Comparison of ENCODE assay signal across 10 mouse cellular contexts in the genomic region with DNA sequence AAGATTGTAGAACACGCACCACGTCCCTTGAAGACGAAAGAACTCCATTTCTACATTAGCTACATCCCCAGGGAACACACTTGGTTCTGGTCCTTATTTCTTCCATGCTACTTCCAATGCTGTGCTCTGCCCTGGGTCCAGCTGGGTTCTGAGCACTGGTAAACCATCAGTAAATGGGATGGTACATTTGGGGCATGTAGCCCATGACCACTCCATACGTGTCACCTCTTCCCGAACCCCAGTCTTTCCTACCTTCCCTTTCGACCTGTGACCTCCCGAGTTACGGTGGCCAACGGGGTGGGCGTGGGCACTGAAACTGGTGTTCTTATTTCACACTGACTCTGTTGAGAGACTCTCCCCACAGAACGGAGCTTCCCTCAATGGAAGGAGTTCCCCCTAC. TPM values are rescaled to one million over a fixed set of nuclear protein-coding genes. Genes with fewer than 3 reads are reported as not detected.
A peak's percentile ranks its signal among the peaks of the same experiment; 100 is the strongest.
DNase-seq lines count a peak whose midpoint lies in the region; ATAC-seq and TF ChIP-seq lines count a peak whose summit lies in the region.
"Had no signal": no experiment of that assay in that cellular context is flagged by ENCODE, and none has a peak within 500 bp of the region (broad histone marks: within the 10 kb centered on the region; RNA-seq: fewer than 3 reads in every experiment).

No protein-coding gene starts in this region.

- no peak overlapping the region for H3K4me3 ChIP-seq in hindbrain, postnatal 0 days (ENCODE audit: low read length)
- H3K4me3 ChIP-seq in hindbrain, embryonic 16.5 days (ENCODE audit: low read length), result no peak overlapping the region
- no peak overlapping the region for H3K4me3 ChIP-seq in neural tube, embryonic 15.5 days (replicated peaks)
- H3K4me3 ChIP-seq in intestine, postnatal 0 days (ENCODE audit: low read depth, low read length), result no peak overlapping the region
- H3K4me3 ChIP-seq in stomach, postnatal 0 days (ENCODE audit: low read depth, low read length), result no peak overlapping the region
- H3K4me3 ChIP-seq: forebrain, embryonic 15.5 days; midbrain, embryonic 13.5 days had no signal

- WGBS in hindbrain, postnatal 0 days, result 85% methylated on average over 11 of the region's 11 CpGs
- WGBS in hindbrain, embryonic 16.5 days, result 88% methylated on average over 11 of the region's 11 CpGs
- 87% methylated on average over 11 of the region's 11 CpGs for WGBS in neural tube, embryonic 15.5 days
- WGBS in intestine, postnatal 0 days, result 61% methylated on average over 11 of the region's 11 CpGs
- WGBS in stomach, postnatal 0 days, result 77% methylated on average over 11 of the region's 11 CpGs

- TF ChIP-seq CTCF in hindbrain, postnatal 0 days (IDR thresholded peaks at IDR 0.05; ENCODE audit: low read depth), result no peak
- no peak for TF ChIP-seq CTCF in intestine, postnatal 0 days (IDR thresholded peaks at IDR 0.05; ENCODE audit: low read depth)
- TF ChIP-seq CTCF in stomach, postnatal 0 days (IDR thresholded peaks at IDR 0.05; ENCODE audit: low read depth), result no peak

- H3K4me1 ChIP-seq in hindbrain, postnatal 0 days (ENCODE audit: insufficient read depth, low read length), result peaks cover 16% of the 10 kb centered on the region; the same call in 1 of the 2 replicates
- peaks cover 19% of the 10 kb centered on the region for H3K4me1 ChIP-seq in hindbrain, embryonic 16.5 days (ENCODE audit: control insufficient read depth, insufficient read depth, low read depth, low read length)
- peaks cover 38% of the 10 kb centered on the region for H3K4me1 ChIP-seq in neural tube, embryonic 15.5 days
- peaks cover 37% of the 10 kb centered on the region for H3K4me1 ChIP-seq in intestine, postnatal 0 days (replicated peaks; ENCODE audit: control insufficient read depth, insufficient read depth, low read length)
- H3K4me1 ChIP-seq in stomach, postnatal 0 days (replicated peaks; ENCODE audit: control insufficient read depth, insufficient read depth), result peaks cover 31% of the 10 kb centered on the region

- no peak overlapping the region for H3K4me2 ChIP-seq in hindbrain, postnatal 0 days (ENCODE audit: low read depth, low read length)
- H3K4me2 ChIP-seq in hindbrain, embryonic 16.5 days (ENCODE audit: low read length), result no peak overlapping the region
- no peak overlapping the region for H3K4me2 ChIP-seq in neural tube, embryonic 15.5 days
- H3K4me2 ChIP-seq in intestine, postnatal 0 days (replicated peaks; ENCODE audit: low read depth), result no peak overlapping the region
- no peak overlapping the region for H3K4me2 ChIP-seq in stomach, postnatal 0 days (replicated peaks; ENCODE audit: low read depth)
- H3K4me2 ChIP-seq: forebrain, embryonic 15.5 days; midbrain, embryonic 13.5 days had no signal

- no peaks in the 10 kb centered on the region for H3K9me3 ChIP-seq in hindbrain, postnatal 0 days (ENCODE audit: low read length)
- H3K9me3 ChIP-seq in hindbrain, embryonic 16.5 days (ENCODE audit: control insufficient read depth, low read length), result no peaks in the 10 kb centered on the region
- H3K9me3 ChIP-seq in neural tube, embryonic 15.5 days (replicated peaks), result no peaks in the 10 kb centered on the region
- H3K9me3 ChIP-seq in intestine, postnatal 0 days (ENCODE audit: control insufficient read depth), result no peaks in the 10 kb centered on the region
- no peaks in the 10 kb centered on the region for H3K9me3 ChIP-seq in stomach, postnatal 0 days (ENCODE audit: control insufficient read depth, low read length)
- H3K9me3 ChIP-seq: forebrain, embryonic 15.5 days; midbrain, embryonic 13.5 days had no signal

- H3K36me3 ChIP-seq in hindbrain, postnatal 0 days (ENCODE audit: insufficient read depth, low read length), result peaks cover 33% of the 10 kb centered on the region
- H3K36me3 ChIP-seq in hindbrain, embryonic 16.5 days (ENCODE audit: control insufficient read depth, insufficient read depth, low read length), result peaks cover 37% of the 10 kb centered on the region
- peaks cover 76% of the 10 kb centered on the region for H3K36me3 ChIP-seq in neural tube, embryonic 15.5 days
- peaks cover 26% of the 10 kb centered on the region for H3K36me3 ChIP-seq in intestine, postnatal 0 days (ENCODE audit: control insufficient read depth, insufficient read depth)
- H3K36me3 ChIP-seq in stomach, postnatal 0 days (ENCODE audit: control insufficient read depth, insufficient read depth, low read length), result peaks cover 2% of the 10 kb centered on the region; the same call in 1 of the 2 replicates

- H3K27me3 ChIP-seq in hindbrain, postnatal 0 days (ENCODE audit: insufficient read depth, low read length), result no peaks in the 10 kb centered on the region
- H3K27me3 ChIP-seq in hindbrain, embryonic 16.5 days (replicated peaks; ENCODE audit: control insufficient read depth, insufficient read depth, low read length), result no peaks in the 10 kb centered on the region
- H3K27me3 ChIP-seq in neural tube, embryonic 15.5 days (replicated peaks), result no peaks in the 10 kb centered on the region
- H3K27me3 ChIP-seq in intestine, postnatal 0 days (replicated peaks; ENCODE audit: control insufficient read depth, insufficient read depth, low read length), result no peaks in the 10 kb centered on the region
- no peaks in the 10 kb centered on the region for H3K27me3 ChIP-seq in stomach, postnatal 0 days (ENCODE audit: control insufficient read depth, insufficient read depth, low read length)
- H3K27me3 ChIP-seq: forebrain, embryonic 15.5 days; midbrain, embryonic 13.5 days had no signal

- no peak for DNase-seq in hindbrain, postnatal 0 days (ENCODE audit: low spot score)
- DNase-seq in neural tube, embryonic 10.5 days (ENCODE audit: extremely low spot score, low spot score), result no peak
- DNase-seq in stomach, postnatal 0 days (ENCODE audit: low spot score), result no peak
- DNase-seq in frontal cortex, postnatal 25 days (ENCODE audit: low spot score in 2 of 2), result no peak

- no peak for ATAC-seq in hindbrain, postnatal 0 days
- no peak for ATAC-seq in hindbrain, embryonic 16.5 days
- ATAC-seq in neural tube, embryonic 15.5 days (ENCODE audit: low FRiP score), result no peak
- no peak for ATAC-seq in intestine, postnatal 0 days
- no peak for ATAC-seq in stomach, postnatal 0 days (ENCODE audit: low FRiP score, low TSS enrichment)
- ATAC-seq: forebrain, embryonic 15.5 days; inflammation-experienced regulatory T-cells, adult 6 months; midbrain, embryonic 13.5 days had no signal

- H3K9ac ChIP-seq in hindbrain, postnatal 0 days (replicated peaks; ENCODE audit: low read length), result no peak overlapping the region
- no peak overlapping the region for H3K9ac ChIP-seq in hindbrain, embryonic 16.5 days (ENCODE audit: low read depth, low read length)
- no peak overlapping the region for H3K9ac ChIP-seq in neural tube, embryonic 15.5 days (replicated peaks)
- H3K9ac ChIP-seq in intestine, postnatal 0 days (ENCODE audit: low read depth, low read length), result no peak overlapping the region
- H3K9ac ChIP-seq in stomach, postnatal 0 days (ENCODE audit: low read length), result no peak overlapping the region
- H3K9ac ChIP-seq: forebrain, embryonic 15.5 days; midbrain, embryonic 13.5 days had no signal

- no peak for TF ChIP-seq EP300 in stomach, postnatal 0 days (optimal IDR thresholded peaks at IDR 0.05)

- H3K27ac ChIP-seq in hindbrain, postnatal 0 days, result peak overlapping the region; percentile 71; the same call in 1 of the 2 replicates
- H3K27ac ChIP-seq in hindbrain, embryonic 16.5 days (ENCODE audit: low read depth, low read length), result no peak overlapping the region
- H3K27ac ChIP-seq in neural tube, embryonic 15.5 days (replicated peaks), result peak overlapping the region; percentile 60
- peak overlapping the region; percentile 95 for H3K27ac ChIP-seq in intestine, postnatal 0 days (ENCODE audit: low read depth, low read length)
- H3K27ac ChIP-seq in stomach, postnatal 0 days (replicated peaks), result peak overlapping the region; percentile 78
- H3K27ac ChIP-seq: forebrain, embryonic 15.5 days; midbrain, embryonic 13.5 days had no signal

RNA-seq across cellular contexts. Expression of gene Lrp1, which starts 21.7 kb away (rescaled TPM):
- total RNA-seq in hindbrain, postnatal 0 days (2014; rRNA removed), result 245 TPM in 2 replicates
- 73.7 and 75.5 TPM in 2 replicates for polyA plus RNA-seq in hindbrain, postnatal 0 days (2015; fragmentation: Nextera tagmentation; extraction: Ambion mirVana)
- 109 and 125 TPM in 2 replicates for polyA plus RNA-seq in hindbrain, embryonic 16.5 days (2015; fragmentation: Nextera tagmentation; extraction: Ambion mirVana)
- polyA plus RNA-seq in neural tube, embryonic 15.5 days (2015; fragmentation: Nextera tagmentation; extraction: Ambion mirVana), result 102 and 108 TPM in 2 replicates
- polyA plus RNA-seq in intestine, postnatal 0 days (2015; fragmentation: Nextera tagmentation; extraction: Ambion mirVana), result 28.9 and 33.4 TPM in 2 replicates
- 32.7 and 37.4 TPM in 2 replicates for polyA plus RNA-seq in stomach, postnatal 0 days (2015; fragmentation: Nextera tagmentation; extraction: Ambion mirVana)

RNA-seq across cellular contexts. Expression of gene Stat6, which starts 43.5 kb away (rescaled TPM):
- 5.3 and 9.5 TPM in 2 replicates for total RNA-seq in hindbrain, postnatal 0 days (2014; rRNA removed)
- polyA plus RNA-seq in hindbrain, postnatal 0 days (2015; fragmentation: Nextera tagmentation; extraction: Ambion mirVana), result 4.7 and 5.3 TPM in 2 replicates
- polyA plus RNA-seq in hindbrain, embryonic 16.5 days (2015; fragmentation: Nextera tagmentation; extraction: Ambion mirVana), result 6.0 and 8.0 TPM in 2 replicates
- 5.0 and 11.5 TPM in 2 replicates for polyA plus RNA-seq in neural tube, embryonic 15.5 days (2015; fragmentation: Nextera tagmentation; extraction: Ambion mirVana)
- 27.1 and 29.2 TPM in 2 replicates for polyA plus RNA-seq in intestine, postnatal 0 days (2015; fragmentation: Nextera tagmentation; extraction: Ambion mirVana)
- polyA plus RNA-seq in stomach, postnatal 0 days (2015; fragmentation: Nextera tagmentation; extraction: Ambion mirVana), result 31.4 and 34.6 TPM in 2 replicates
